Mouse (Mus musculus) CH12.LX (cell line): ENCODE results near the gene Tmem114. TPM values are rescaled to one million over a fixed set of nuclear protein-coding genes. Genes with fewer than 3 reads are reported as not detected.

Experiments used
- DNase-seq: peaks from one replicate; pipeline ENCODE4 v3.0.0-alpha.2; 2013; ENCODE audit errors: extremely low read depth
- H3K27ac ChIP-seq: 2 replicates; pipeline ENCODE4 v1.5.1; 2012; ENCODE audit warnings: low read depth, mild to moderate bottlenecking, control low read depth, moderate library complexity; ENCODE audit not compliant: insufficient read depth
- H3K27me3 ChIP-seq: replicated peaks from 2 replicates; pipeline ENCODE3; 2012; ENCODE audit warnings: inconsistent platforms
- H3K36me3 ChIP-seq, 2 experiments: replicated peaks in 1 of 2; 2 replicates each; pipeline versions ENCODE3 to v1.6.1; 2012; ENCODE audit warnings: inconsistent platforms in 1 of 2, low read length in 1 of 2, mild to moderate bottlenecking in 1 of 2, mixed read lengths in 1 of 2, moderate library complexity in 1 of 2; ENCODE audit not compliant: control insufficient read depth in 1 of 2, insufficient read depth in 1 of 2
- H3K4me1 ChIP-seq, 2 experiments: 2 replicates each; pipeline ENCODE4 v1.6.1; 2012; ENCODE audit warnings: inconsistent platforms in 1 of 2, moderate library complexity in 1 of 2; ENCODE audit not compliant: insufficient read depth in 2 of 2, control insufficient read depth in 1 of 2
- H3K4me2 ChIP-seq: 2 replicates; pipeline ENCODE4 v1.6.1; 2012; ENCODE audit warnings: low read depth, mild to moderate bottlenecking, control low read depth; ENCODE audit not compliant: poor library complexity, insufficient read depth, severe bottlenecking
- H3K4me3 ChIP-seq, 3 experiments: fragments of 150-350 bp in 1 of 3; sonication (generic) in 1 of 3; replicated peaks in 1 of 3; 2 replicates each; pipeline versions ENCODE3 to v1.5.1; 2011 to 2012; ENCODE audit warnings: low read depth in 2 of 3, low read length in 2 of 3, mild to moderate bottlenecking in 2 of 3, moderate library complexity in 2 of 3, control low read depth in 1 of 3, improper control_type of control experiment in 1 of 3, inconsistent platforms in 1 of 3, mixed read lengths in 1 of 3; ENCODE audit not compliant: poor library complexity in 1 of 3
- H3K79me2 ChIP-seq: replicated peaks from 2 replicates; pipeline ENCODE4 v1.6.1; 2012; ENCODE audit warnings: mild to moderate bottlenecking, moderate library complexity; ENCODE audit not compliant: control insufficient read depth, poor library complexity, insufficient read depth, severe bottlenecking; ENCODE audit errors: extremely low read depth
- H3K9ac ChIP-seq: 2 replicates; pipeline ENCODE4 v1.6.1; 2012; ENCODE audit warnings: low read depth, mild to moderate bottlenecking, control low read depth, moderate library complexity; ENCODE audit not compliant: insufficient read depth
- H3K9me3 ChIP-seq: replicated peaks from 2 replicates; pipeline ENCODE3; 2012; ENCODE audit warnings: low read length, inconsistent platforms, mixed read lengths
- CHD1 ChIP-seq: IDR thresholded peaks from 2 replicates; pipeline ENCODE4 v1.6.1; 2012; ENCODE audit warnings: low read depth, low read length, improper control_type of control experiment, inconsistent platforms
- CHD2 ChIP-seq: IDR thresholded peaks from 2 replicates; pipeline ENCODE4 v1.6.1; 2011; ENCODE audit warnings: low read length, improper control_type of control experiment
- CTCF ChIP-seq, 2 experiments: IDR thresholded peaks in 1 of 2; conservative IDR thresholded peaks in 1 of 2; 2 replicates each; pipeline ENCODE4 v1.5.1; 2011 to 2012; ENCODE audit warnings: low read depth in 2 of 2, low read length in 2 of 2, improper control_type of control experiment in 1 of 2, inconsistent platforms in 1 of 2, mild to moderate bottlenecking in 1 of 2, moderate library complexity in 1 of 2
- EP300 ChIP-seq: IDR thresholded peaks from 2 replicates; pipeline ENCODE4 v1.6.1; 2011; ENCODE audit warnings: low read length, improper control_type of control experiment
- IRF4 ChIP-seq: IDR thresholded peaks from 2 replicates; pipeline ENCODE4 v1.6.1; 2014; ENCODE audit warnings: low read depth, mild to moderate bottlenecking, inconsistent platforms, low read length, improper control_type of control experiment
- JUND ChIP-seq: conservative IDR thresholded peaks from 2 replicates; pipeline ENCODE4 v1.6.1; 2011; ENCODE audit warnings: low read depth, low read length, improper control_type of control experiment
- KAT2A ChIP-seq: IDR thresholded peaks from 2 replicates; pipeline ENCODE4 v1.6.1; 2012; ENCODE audit warnings: low read length, improper control_type of control experiment, inconsistent platforms; ENCODE audit not compliant: insufficient replicate concordance
- MAX ChIP-seq: IDR thresholded peaks from 2 replicates; pipeline ENCODE4 v1.6.1; 2011; ENCODE audit warnings: low read length, improper control_type of control experiment
- MAZ ChIP-seq: IDR thresholded peaks from 2 replicates; pipeline ENCODE4 v1.6.1; 2012; ENCODE audit warnings: low read depth, mild to moderate bottlenecking, inconsistent platforms, low read length, improper control_type of control experiment, moderate library complexity
- MYC ChIP-seq: IDR thresholded peaks from 2 replicates; pipeline ENCODE4 v1.6.1; 2011; ENCODE audit warnings: low read depth, mild to moderate bottlenecking, improper control_type of control experiment, low read length
- NELFE ChIP-seq: IDR thresholded peaks from 2 replicates; pipeline ENCODE4 v1.6.1; 2011; ENCODE audit warnings: low read depth, low read length, improper control_type of control experiment
- POLR2A ChIP-seq: IDR thresholded peaks from 2 replicates; pipeline ENCODE4 v1.6.1; 2011; ENCODE audit warnings: low read depth, mild to moderate bottlenecking, improper control_type of control experiment, low read length
- RAD21 ChIP-seq: IDR thresholded peaks from 2 replicates; pipeline ENCODE4 v1.6.1; 2011; ENCODE audit warnings: low read depth, mild to moderate bottlenecking, low read length, improper control_type of control experiment, moderate library complexity
- SIN3A ChIP-seq: IDR thresholded peaks from 2 replicates; pipeline ENCODE4 v1.6.1; 2012; ENCODE audit warnings: low read length, improper control_type of control experiment, inconsistent platforms
- SMC3 ChIP-seq: IDR thresholded peaks from 2 replicates; pipeline ENCODE4 v1.6.1; 2011; ENCODE audit warnings: low read depth, low read length, improper control_type of control experiment
- TCF12 ChIP-seq: IDR thresholded peaks from 2 replicates; pipeline ENCODE4 v1.6.1; 2014; ENCODE audit warnings: low read depth, mild to moderate bottlenecking, inconsistent platforms, low read length, improper control_type of control experiment
- UBTF ChIP-seq: IDR thresholded peaks from 2 replicates; pipeline ENCODE4 v1.6.1; 2012; ENCODE audit warnings: low read depth, mild to moderate bottlenecking, inconsistent platforms, low read length, improper control_type of control experiment, moderate library complexity
- USF1 ChIP-seq: IDR thresholded peaks from 2 replicates; pipeline ENCODE4 v1.6.1; 2014; ENCODE audit warnings: low read depth, mild to moderate bottlenecking, inconsistent platforms, low read length, improper control_type of control experiment
- ZKSCAN1 ChIP-seq: IDR thresholded peaks from 2 replicates; pipeline ENCODE4 v1.6.1; 2012; ENCODE audit warnings: low read depth, inconsistent platforms, low read length, improper control_type of control experiment, borderline replicate concordance
- ZNF384 ChIP-seq: IDR thresholded peaks from 2 replicates; pipeline ENCODE4 v1.6.1; 2012; ENCODE audit warnings: low read depth, low read length, improper control_type of control experiment, inconsistent platforms
- dilution Hi-C: fragments of 300-500 bp; cut with MboI; formaldehyde crosslinking; loops from 2 replicates; pipeline ENCODE4 v1.14.3; 2020; ENCODE audit warnings: low sequenced_read_pairs; ENCODE audit not compliant: extremely low pct_unique_long_range_greater_than_20kb, extremely low pct_ligation_motif_present
- in situ Hi-C: fragments of 300-500 bp; cut with MboI; formaldehyde crosslinking; loops from 3 replicates; pipeline ENCODE4 v1.14.3; 2019; ENCODE audit warnings: low sequenced_read_pairs, low pct_ligation_motif_present, low pct_unique_long_range_greater_than_20kb, mixed read lengths
- polyA plus RNA-seq: library from polyadenylated mRNA; unstranded; fragments of >175 nt; gene quantifications from 2 replicates; pipeline ENCODE4 v1.2.1, GENCODE M21; 2012; ENCODE audit warnings: low read depth; ENCODE audit not compliant: insufficient read length
- total RNA-seq, 2 experiments: library from RNA; depleted of rRNA; stranded (reverse); fragments of 300-350 nt in 1 of 2; fragments of >200 nt in 1 of 2; gene quantifications; 2 replicates each; pipeline ENCODE4 v1.2.3; 2012 to 2014

Gene Tmem114
- total and polyA plus RNA-seq, 3 experiments: not detected

DNA sequence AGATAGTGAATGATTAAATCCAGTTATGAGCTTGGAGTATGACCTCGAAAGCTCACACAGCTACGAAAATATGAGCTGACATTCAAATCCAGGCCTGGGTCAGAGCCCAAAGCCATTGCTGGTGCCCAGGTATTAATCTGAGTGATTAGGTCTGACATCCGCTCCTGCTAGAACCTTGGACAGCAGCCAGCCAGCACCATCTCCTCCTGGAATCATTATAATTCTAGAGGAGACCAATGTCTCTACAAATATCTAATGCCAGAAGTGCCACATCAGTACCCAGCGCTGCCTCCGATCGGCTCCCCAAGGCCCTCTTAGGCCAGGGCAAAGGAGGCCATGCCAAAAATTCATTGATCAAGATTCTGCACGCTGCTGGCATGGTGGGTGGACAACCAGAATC lies 20.0 kb upstream of the Tmem114 start:
- dilution Hi-C loops (no loop called here), in situ Hi-C loops (no loop called here)
- Histone ChIP-seq H3K9me3 (peaks cover 3% of the 10 kb centered on the region), H3K27me3 (peaks cover 88% of the 10 kb centered on the region), H3K27ac (no peak overlapping the region), H3K9ac (no peak overlapping the region), H3K79me2 (no peaks in the 10 kb centered on the region), H3K36me3 (no peaks in the 10 kb centered on the region), H3K4me1 (no peaks in the 10 kb centered on the region), H3K4me2 (no peak overlapping the region), H3K4me3 (no peak overlapping the region)
- DNase-seq: no peak
- TF ChIP-seq MAZ: no peak
- TF ChIP-seq POLR2A: no peak
- TF ChIP-seq USF1: no peak
- no peak for TF ChIP-seq MAX
- no peak for TF ChIP-seq IRF4
- no peak for TF ChIP-seq JUND
- no peak for TF ChIP-seq UBTF
- TF ChIP-seq TCF12: no peak
- TF ChIP-seq SIN3A: no peak
- no peak for TF ChIP-seq CTCF (conservative IDR thresholded peaks at IDR 0.05 in 1 of 2, IDR thresholded peaks at IDR 0.05 in 1 of 2; ENCODE audit: low read depth in 2 of 2, low read length in 2 of 2)
- no peak for TF ChIP-seq NELFE

DNA sequence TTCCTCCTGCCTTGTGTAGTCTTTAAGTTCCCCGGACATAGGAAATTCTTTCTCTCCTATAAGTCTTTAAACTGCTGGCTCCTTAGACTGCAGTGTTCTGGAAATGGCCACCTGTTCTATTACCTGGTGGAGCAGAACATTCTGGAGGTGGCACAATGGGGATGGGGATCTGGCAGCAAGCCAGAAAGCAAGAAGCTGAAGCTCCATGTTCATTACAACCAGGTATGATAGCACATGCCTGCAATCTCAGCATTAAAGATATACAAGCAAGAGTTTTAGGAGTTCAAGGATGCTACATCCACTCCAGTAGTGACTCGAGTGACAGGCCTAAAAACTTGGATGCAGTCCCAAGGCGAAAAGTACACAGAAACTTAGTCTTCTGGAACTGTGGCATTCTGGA lies 7.7 kb upstream of the Tmem114 start:
- no peak for DNase-seq
- no peak overlapping the region for H3K9ac ChIP-seq
- H3K27ac ChIP-seq: no peak overlapping the region
- H3K4me1 ChIP-seq: no peaks in the 10 kb centered on the region
- H3K36me3 ChIP-seq: no peaks in the 10 kb centered on the region
- no peak overlapping the region for H3K4me2 ChIP-seq
- TF ChIP-seq CHD2 (no peak), ZNF384 (no peak), USF1 (no peak), CTCF (conservative IDR thresholded peaks at IDR 0.05 in 1 of 2, IDR thresholded peaks at IDR 0.05 in 1 of 2; ENCODE audit: low read depth in 2 of 2, low read length in 2 of 2) (no peak), CHD1 (no peak), SMC3 (no peak), EP300 (no peak), ZKSCAN1 (no peak), SIN3A (no peak), JUND (no peak), RAD21 (no peak), KAT2A (no peak), MAZ (no peak), MYC (no peak)
- TF ChIP-seq, all 38 proteins: peak for 0
- in situ Hi-C loops: no loop called here
- Histone ChIP-seq H3K4me3 (no peak overlapping the region), H3K27me3 (peaks cover 32% of the 10 kb centered on the region), H3K9me3 (no peaks in the 10 kb centered on the region), H3K79me2 (no peaks in the 10 kb centered on the region)
- dilution Hi-C loops: no loop called here
